Mouse (Mus musculus) CH12.LX (cell line): ENCODE results near the gene Erfe. TPM values are rescaled to one million over a fixed set of nuclear protein-coding genes. Genes with fewer than 3 reads are reported as not detected.

Experiments used
- DNase-seq: peaks from one replicate; pipeline ENCODE4 v3.0.0-alpha.2; 2013; ENCODE audit errors: extremely low read depth
- H3K27ac ChIP-seq: 2 replicates; pipeline ENCODE4 v1.5.1; 2012; ENCODE audit warnings: low read depth, mild to moderate bottlenecking, control low read depth, moderate library complexity; ENCODE audit not compliant: insufficient read depth
- H3K27me3 ChIP-seq: replicated peaks from 2 replicates; pipeline ENCODE3; 2012; ENCODE audit warnings: inconsistent platforms
- H3K36me3 ChIP-seq, 2 experiments: replicated peaks in 1 of 2; 2 replicates each; pipeline versions ENCODE3 to v1.6.1; 2012; ENCODE audit warnings: inconsistent platforms in 1 of 2, low read length in 1 of 2, mild to moderate bottlenecking in 1 of 2, mixed read lengths in 1 of 2, moderate library complexity in 1 of 2; ENCODE audit not compliant: control insufficient read depth in 1 of 2, insufficient read depth in 1 of 2
- H3K4me1 ChIP-seq, 2 experiments: 2 replicates each; pipeline ENCODE4 v1.6.1; 2012; ENCODE audit warnings: inconsistent platforms in 1 of 2, moderate library complexity in 1 of 2; ENCODE audit not compliant: insufficient read depth in 2 of 2, control insufficient read depth in 1 of 2
- H3K4me2 ChIP-seq: 2 replicates; pipeline ENCODE4 v1.6.1; 2012; ENCODE audit warnings: low read depth, mild to moderate bottlenecking, control low read depth; ENCODE audit not compliant: poor library complexity, insufficient read depth, severe bottlenecking
- H3K4me3 ChIP-seq, 3 experiments: fragments of 150-350 bp in 1 of 3; sonication (generic) in 1 of 3; replicated peaks in 1 of 3; 2 replicates each; pipeline versions ENCODE3 to v1.5.1; 2011 to 2012; ENCODE audit warnings: low read depth in 2 of 3, low read length in 2 of 3, mild to moderate bottlenecking in 2 of 3, moderate library complexity in 2 of 3, control low read depth in 1 of 3, improper control_type of control experiment in 1 of 3, inconsistent platforms in 1 of 3, mixed read lengths in 1 of 3; ENCODE audit not compliant: poor library complexity in 1 of 3
- H3K79me2 ChIP-seq: replicated peaks from 2 replicates; pipeline ENCODE4 v1.6.1; 2012; ENCODE audit warnings: mild to moderate bottlenecking, moderate library complexity; ENCODE audit not compliant: control insufficient read depth, poor library complexity, insufficient read depth, severe bottlenecking; ENCODE audit errors: extremely low read depth
- H3K9ac ChIP-seq: 2 replicates; pipeline ENCODE4 v1.6.1; 2012; ENCODE audit warnings: low read depth, mild to moderate bottlenecking, control low read depth, moderate library complexity; ENCODE audit not compliant: insufficient read depth
- H3K9me3 ChIP-seq: replicated peaks from 2 replicates; pipeline ENCODE3; 2012; ENCODE audit warnings: low read length, inconsistent platforms, mixed read lengths
- BHLHE40 ChIP-seq: IDR thresholded peaks from 2 replicates; pipeline ENCODE4 v1.6.1; 2011; ENCODE audit warnings: mild to moderate bottlenecking, low read depth, low read length, improper control_type of control experiment
- CHD1 ChIP-seq: IDR thresholded peaks from 2 replicates; pipeline ENCODE4 v1.6.1; 2012; ENCODE audit warnings: low read depth, low read length, improper control_type of control experiment, inconsistent platforms
- E2F4 ChIP-seq: IDR thresholded peaks from 2 replicates; pipeline ENCODE4 v1.6.1; 2011; ENCODE audit warnings: low read depth, low read length, improper control_type of control experiment; ENCODE audit not compliant: insufficient replicate concordance
- ELF1 ChIP-seq: IDR thresholded peaks from 2 replicates; pipeline ENCODE4 v1.6.1; 2014; ENCODE audit warnings: low read depth, mild to moderate bottlenecking, inconsistent platforms, low read length, improper control_type of control experiment
- ETS1 ChIP-seq: conservative IDR thresholded peaks from 2 replicates; pipeline ENCODE4 v1.6.1; 2012; ENCODE audit warnings: low read depth, mild to moderate bottlenecking, inconsistent platforms, low read length, improper control_type of control experiment, moderate library complexity
- GABPA ChIP-seq: IDR thresholded peaks from 2 replicates; pipeline ENCODE4 v1.6.1; 2012; ENCODE audit warnings: low read depth, low read length, improper control_type of control experiment, inconsistent platforms; ENCODE audit not compliant: insufficient replicate concordance
- HCFC1 ChIP-seq: IDR thresholded peaks from 2 replicates; pipeline ENCODE4 v1.6.1; 2012; ENCODE audit warnings: low read depth, mild to moderate bottlenecking, inconsistent platforms, low read length, improper control_type of control experiment
- JUN ChIP-seq: IDR thresholded peaks from 2 replicates; pipeline ENCODE4 v1.6.1; 2011; ENCODE audit warnings: low read depth, mild to moderate bottlenecking, low read length, improper control_type of control experiment, moderate library complexity; ENCODE audit not compliant: insufficient read depth
- JUND ChIP-seq: conservative IDR thresholded peaks from 2 replicates; pipeline ENCODE4 v1.6.1; 2011; ENCODE audit warnings: low read depth, low read length, improper control_type of control experiment
- KAT2A ChIP-seq: IDR thresholded peaks from 2 replicates; pipeline ENCODE4 v1.6.1; 2012; ENCODE audit warnings: low read length, improper control_type of control experiment, inconsistent platforms; ENCODE audit not compliant: insufficient replicate concordance
- MAX ChIP-seq: IDR thresholded peaks from 2 replicates; pipeline ENCODE4 v1.6.1; 2011; ENCODE audit warnings: low read length, improper control_type of control experiment
- MAZ ChIP-seq: IDR thresholded peaks from 2 replicates; pipeline ENCODE4 v1.6.1; 2012; ENCODE audit warnings: low read depth, mild to moderate bottlenecking, inconsistent platforms, low read length, improper control_type of control experiment, moderate library complexity
- MEF2A ChIP-seq: IDR thresholded peaks from 2 replicates; pipeline ENCODE4 v1.6.1; 2014; ENCODE audit warnings: low read depth, mild to moderate bottlenecking, inconsistent platforms, low read length, improper control_type of control experiment, borderline replicate concordance
- MYC ChIP-seq: IDR thresholded peaks from 2 replicates; pipeline ENCODE4 v1.6.1; 2011; ENCODE audit warnings: low read depth, mild to moderate bottlenecking, improper control_type of control experiment, low read length
- NELFE ChIP-seq: IDR thresholded peaks from 2 replicates; pipeline ENCODE4 v1.6.1; 2011; ENCODE audit warnings: low read depth, low read length, improper control_type of control experiment
- NRF1 ChIP-seq: IDR thresholded peaks from 2 replicates; pipeline ENCODE4 v1.6.1; 2014; ENCODE audit warnings: low read depth, mild to moderate bottlenecking, inconsistent platforms, low read length, improper control_type of control experiment, moderate library complexity
- PAX5 ChIP-seq: IDR thresholded peaks from 2 replicates; pipeline ENCODE4 v1.6.1; 2012; ENCODE audit warnings: low read length, inconsistent platforms, mixed read lengths
- RCOR1 ChIP-seq: conservative IDR thresholded peaks from 2 replicates; pipeline ENCODE4 v1.6.1; 2012; ENCODE audit warnings: low read depth, mild to moderate bottlenecking, inconsistent platforms, low read length, improper control_type of control experiment
- SIN3A ChIP-seq: IDR thresholded peaks from 2 replicates; pipeline ENCODE4 v1.6.1; 2012; ENCODE audit warnings: low read length, improper control_type of control experiment, inconsistent platforms
- SMC3 ChIP-seq: IDR thresholded peaks from 2 replicates; pipeline ENCODE4 v1.6.1; 2011; ENCODE audit warnings: low read depth, low read length, improper control_type of control experiment
- TBP ChIP-seq: conservative IDR thresholded peaks from 2 replicates; pipeline ENCODE4 v1.6.1; 2011; ENCODE audit warnings: low read depth, low read length, improper control_type of control experiment
- TCF12 ChIP-seq: IDR thresholded peaks from 2 replicates; pipeline ENCODE4 v1.6.1; 2014; ENCODE audit warnings: low read depth, mild to moderate bottlenecking, inconsistent platforms, low read length, improper control_type of control experiment
- UBTF ChIP-seq: IDR thresholded peaks from 2 replicates; pipeline ENCODE4 v1.6.1; 2012; ENCODE audit warnings: low read depth, mild to moderate bottlenecking, inconsistent platforms, low read length, improper control_type of control experiment, moderate library complexity
- USF1 ChIP-seq: IDR thresholded peaks from 2 replicates; pipeline ENCODE4 v1.6.1; 2014; ENCODE audit warnings: low read depth, mild to moderate bottlenecking, inconsistent platforms, low read length, improper control_type of control experiment
- USF2 ChIP-seq: conservative IDR thresholded peaks from 2 replicates; pipeline ENCODE4 v1.6.1; 2011; ENCODE audit warnings: low read depth, low read length, improper control_type of control experiment
- ZC3H11A ChIP-seq: IDR thresholded peaks from 2 replicates; pipeline ENCODE4 v1.6.1; 2012; ENCODE audit warnings: low read depth, mild to moderate bottlenecking, inconsistent platforms, low read length, improper control_type of control experiment
- ZKSCAN1 ChIP-seq: IDR thresholded peaks from 2 replicates; pipeline ENCODE4 v1.6.1; 2012; ENCODE audit warnings: low read depth, inconsistent platforms, low read length, improper control_type of control experiment, borderline replicate concordance
- ZMIZ1 ChIP-seq: IDR thresholded peaks from 2 replicates; pipeline ENCODE4 v1.6.1; 2012; ENCODE audit warnings: low read depth, mild to moderate bottlenecking, inconsistent platforms, low read length, improper control_type of control experiment
- ZNF384 ChIP-seq: IDR thresholded peaks from 2 replicates; pipeline ENCODE4 v1.6.1; 2012; ENCODE audit warnings: low read depth, low read length, improper control_type of control experiment, inconsistent platforms
- dilution Hi-C: fragments of 300-500 bp; cut with MboI; formaldehyde crosslinking; loops from 2 replicates; pipeline ENCODE4 v1.14.3; 2020; ENCODE audit warnings: low sequenced_read_pairs; ENCODE audit not compliant: extremely low pct_unique_long_range_greater_than_20kb, extremely low pct_ligation_motif_present
- in situ Hi-C: fragments of 300-500 bp; cut with MboI; formaldehyde crosslinking; loops from 3 replicates; pipeline ENCODE4 v1.14.3; 2019; ENCODE audit warnings: low sequenced_read_pairs, low pct_ligation_motif_present, low pct_unique_long_range_greater_than_20kb, mixed read lengths
- polyA plus RNA-seq: library from polyadenylated mRNA; unstranded; fragments of >175 nt; gene quantifications from 2 replicates; pipeline ENCODE4 v1.2.1, GENCODE M21; 2012; ENCODE audit warnings: low read depth; ENCODE audit not compliant: insufficient read length
- total RNA-seq, 2 experiments: library from RNA; depleted of rRNA; stranded (reverse); fragments of 300-350 nt in 1 of 2; fragments of >200 nt in 1 of 2; gene quantifications; 2 replicates each; pipeline ENCODE4 v1.2.3; 2012 to 2014

Gene Erfe
- total and polyA plus RNA-seq, 3 experiments: 2.2 to 8.4 (median 2.3) TPM

DNA sequence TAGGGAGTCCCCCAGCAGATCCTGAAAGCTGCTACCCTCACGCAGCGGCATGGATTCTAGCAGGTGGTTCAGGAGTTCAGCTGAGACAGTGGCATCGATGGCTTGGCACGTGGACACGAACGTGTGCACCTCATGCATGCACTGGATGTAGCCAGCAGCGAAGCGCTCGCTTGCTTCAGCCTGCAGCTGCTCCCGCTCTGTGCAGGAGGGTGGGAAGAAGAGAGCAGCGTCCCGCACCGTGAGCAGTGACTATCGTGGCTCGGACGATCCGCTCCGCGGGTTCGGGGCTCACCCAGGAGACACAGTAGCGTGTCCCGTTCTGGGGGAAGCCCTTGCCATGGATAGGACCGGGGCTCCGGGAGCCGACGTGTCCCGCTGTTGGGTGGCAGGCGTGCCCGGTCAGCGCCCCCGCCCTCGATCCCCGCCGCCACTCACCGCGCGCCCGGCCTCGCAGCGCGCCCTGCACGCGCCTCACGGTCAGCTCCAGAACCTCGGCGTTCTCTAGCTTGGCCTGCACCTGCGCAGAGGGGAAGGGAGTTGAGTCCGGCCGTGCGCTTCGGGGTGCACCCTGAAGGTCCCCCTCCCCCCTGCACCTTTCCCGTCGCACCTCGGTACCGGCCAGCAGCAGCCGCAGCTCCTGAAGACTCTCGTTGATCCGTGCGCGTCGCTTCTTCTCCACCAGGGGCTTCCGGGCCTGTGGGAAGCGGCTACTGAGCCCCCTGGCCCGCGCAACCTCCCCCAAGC lies 46.2 kb downstream of the Erfe start:
- Histone ChIP-seq H3K9ac (peak overlapping the region; percentile 80), H3K27ac (0 out of 2 replicates have a peak overlapping the region, but pooled peaks have one; percentile 36), H3K79me2 (no peaks in the 10 kb centered on the region), H3K4me1 (peaks cover 9 to 25% of the 10 kb centered on the region in 2 experiments), H3K4me3 (peak overlapping the region; percentile 74 to 94 (median 91)), H3K9me3 (no peaks in the 10 kb centered on the region), H3K4me2 (peak overlapping the region; percentile 37), H3K36me3 (peaks cover 8 to 25% of the 10 kb centered on the region in 2 experiments), H3K27me3 (no peaks in the 10 kb centered on the region)
- in situ Hi-C loops: no loop called here
- DNase-seq: no peak
- dilution Hi-C loops: no loop called here
- TF ChIP-seq BHLHE40 (0 out of 2 replicates have a peak, but pooled peaks have one; percentile 3), SMC3 (no peak), TCF12 (no peak), ETS1 (no peak), MYC (no peak), NRF1 (peak; percentile 73), TBP (no peak)

DNA sequence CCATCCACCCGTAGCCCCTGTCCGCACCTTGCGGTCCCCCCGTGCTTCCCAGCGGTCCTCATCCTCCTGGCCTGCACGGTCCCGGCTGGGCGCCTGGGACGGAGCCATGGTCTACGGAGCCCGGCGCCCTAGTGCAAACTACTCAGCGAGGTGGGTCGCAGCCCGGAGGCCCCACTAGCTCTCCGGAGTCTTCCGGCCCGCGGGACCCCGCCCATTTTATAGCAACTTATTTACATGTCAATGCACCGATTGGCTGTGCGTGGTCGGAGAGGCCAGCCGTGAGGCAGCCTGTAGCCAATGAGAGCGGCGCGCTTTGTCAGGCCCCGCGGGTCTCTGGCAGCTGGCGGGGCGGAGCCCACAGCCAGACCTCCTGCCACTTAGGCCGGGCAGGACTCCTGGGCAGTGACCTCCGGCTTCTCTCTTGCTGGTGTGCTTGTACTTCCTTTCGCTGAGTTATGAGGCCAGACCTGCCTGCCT lies 46.8 kb downstream of the Erfe start:
- Histone ChIP-seq H3K36me3 (peaks cover 12 to 31% of the 10 kb centered on the region in 2 experiments), H3K27me3 (no peaks in the 10 kb centered on the region), H3K4me1 (peaks cover 9 to 25% of the 10 kb centered on the region in 2 experiments), H3K27ac (peak overlapping the region; percentile 75), H3K4me3 (peak overlapping the region; percentile 74 to 94 (median 91)), H3K79me2 (no peaks in the 10 kb centered on the region), H3K9ac (peak overlapping the region; percentile 80), H3K4me2 (peak overlapping the region; percentile 68), H3K9me3 (no peaks in the 10 kb centered on the region)
- dilution Hi-C loops: no loop called here
- peak; percentile 94 for DNase-seq
- in situ Hi-C loops: no loop called here
- no peak for TF ChIP-seq ZNF384
- no peak for TF ChIP-seq MEF2A
- no peak for TF ChIP-seq ZKSCAN1
- TF ChIP-seq RCOR1: no peak
- no peak for TF ChIP-seq USF1
- TF ChIP-seq MYC: no peak
- TF ChIP-seq HCFC1: no peak
- TF ChIP-seq SIN3A: peak; percentile 86
- no peak for TF ChIP-seq MAX
- no peak for TF ChIP-seq JUND
- no peak for TF ChIP-seq UBTF
- peak; percentile 91 for TF ChIP-seq NELFE
- TF ChIP-seq JUN: no peak
- TF ChIP-seq GABPA: no peak
- TF ChIP-seq TBP: peak; percentile 93
- peak; percentile 77 for TF ChIP-seq ELF1
- peak; percentile 89 for TF ChIP-seq ZMIZ1
- no peak; the same call in 1 of the 2 replicates for TF ChIP-seq MAZ
- no peak; the same call in 1 of the 2 replicates for TF ChIP-seq ETS1
- TF ChIP-seq KAT2A: no peak
- TF ChIP-seq ZC3H11A: no peak
- TF ChIP-seq BHLHE40: no peak
- TF ChIP-seq PAX5: no peak
- no peak for TF ChIP-seq CHD1
- no peak for TF ChIP-seq E2F4
- TF ChIP-seq USF2: no peak
- peak; percentile 84 for TF ChIP-seq TCF12
- no peak for TF ChIP-seq SMC3
